Mouse (Mus musculus) G1E-ER4 (cell line): ENCODE measurements around the gene Ccdc69. TPM values are rescaled to one million over a fixed set of nuclear protein-coding genes. Genes with fewer than 3 reads are reported as not detected.

Experiments
- GATA1 ChIP-seq: IDR thresholded peaks from one replicate; pipeline ENCODE4 v1.8.0; 2012; ENCODE audit warnings: low read length, inconsistent platforms
- polyA plus RNA-seq: library from polyadenylated mRNA; stranded (reverse); fragments of >175 nt; gene quantifications from 2 replicates; pipeline ENCODE4 v1.2.3, GENCODE M21; 2012

Gene Ccdc69
- polyA plus RNA-seq, 1 experiment, result not detected

GRCm38 (mm10) chr11:55071344-55071743 is 6.6 kb downstream of the Ccdc69 start:
- TF ChIP-seq GATA1, result no peak

DNA sequence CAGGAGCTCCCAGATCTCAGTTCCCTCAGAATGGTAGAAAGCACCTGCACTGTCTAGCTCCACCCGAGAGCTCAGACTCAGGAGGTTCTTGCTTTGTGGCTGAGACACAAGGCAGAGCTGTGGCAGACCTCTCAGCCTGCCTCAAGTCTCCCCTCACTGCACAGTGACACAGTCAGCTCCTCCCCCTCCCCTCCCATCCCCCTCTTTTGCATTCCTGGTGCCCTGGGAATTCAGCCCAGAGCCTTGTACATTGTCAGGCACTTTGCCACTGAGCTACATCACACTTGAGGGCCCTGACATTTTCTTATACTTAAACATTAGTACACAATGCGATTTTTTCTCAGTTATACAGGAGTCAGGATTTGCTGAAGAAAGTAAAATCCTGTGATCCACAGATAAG is 8.9 kb downstream of the Ccdc69 start:
- no peak for TF ChIP-seq GATA1

DNA sequence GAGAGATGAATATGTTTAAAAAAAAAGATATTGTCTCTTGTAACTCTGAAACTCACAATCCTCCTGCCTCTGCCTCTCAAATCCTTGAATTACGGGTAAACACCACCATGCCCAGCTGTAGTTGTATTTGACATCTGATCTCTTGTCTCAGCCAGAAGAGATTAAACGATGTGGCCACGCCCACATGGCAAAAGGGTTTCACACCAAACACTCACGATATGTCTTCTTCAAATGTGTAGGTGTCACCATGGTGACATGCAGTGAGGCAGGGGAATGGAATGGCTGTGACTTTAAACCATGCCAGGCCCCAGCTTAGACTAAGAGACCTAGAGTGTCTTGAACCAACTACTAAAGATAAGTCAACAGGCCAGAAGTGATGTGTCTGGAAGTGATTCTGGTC is 11.0 kb downstream of the Ccdc69 start:
- no peak for TF ChIP-seq GATA1

- TF ChIP-seq GATA1, result no peak
Measured at GRCm38 (mm10) chr11:55062856-55063255, 15.1 kb downstream of the Ccdc69 start.

- TF ChIP-seq GATA1, result no peak
Measured at GRCm38 (mm10) chr11:55060802-55061201, 17.1 kb downstream of the Ccdc69 start.

GRCm38 (mm10) chr11:55057511-55057910 is 20.4 kb downstream of the Ccdc69 start:
- TF ChIP-seq GATA1, result no peak

DNA sequence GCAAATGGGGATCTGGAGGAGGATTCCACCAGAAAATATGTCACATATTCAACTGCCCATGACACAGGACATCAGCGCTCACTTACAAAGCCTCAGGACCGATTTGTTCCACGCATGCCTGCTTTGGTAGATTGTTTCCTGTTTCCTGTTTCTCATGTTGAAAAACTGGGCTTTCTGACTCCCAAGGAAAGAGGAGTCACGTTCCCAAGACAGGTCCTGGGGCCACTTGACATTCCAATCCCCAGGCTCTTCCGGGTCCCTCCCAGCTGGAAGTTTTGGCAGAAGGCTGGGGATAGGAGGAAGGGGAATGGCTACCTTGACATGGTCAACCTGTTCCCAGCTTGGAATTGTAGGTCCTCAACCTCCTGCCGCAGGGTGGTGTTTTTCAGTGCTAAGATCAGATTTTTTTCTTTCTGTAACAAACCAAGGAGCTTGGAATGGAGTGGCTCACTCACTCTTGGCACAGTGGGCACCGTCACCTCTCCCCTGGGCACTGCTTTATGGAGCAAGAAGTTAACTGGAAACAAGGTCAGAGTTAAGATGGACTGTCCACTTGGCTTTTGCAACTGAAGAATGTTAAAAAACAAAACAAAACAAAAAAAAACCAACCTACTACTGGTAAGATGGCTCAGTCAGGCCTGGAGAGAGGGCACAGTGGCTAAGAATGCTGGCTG is 27.0 kb downstream of the Ccdc69 start:
- no peak for TF ChIP-seq GATA1

DNA sequence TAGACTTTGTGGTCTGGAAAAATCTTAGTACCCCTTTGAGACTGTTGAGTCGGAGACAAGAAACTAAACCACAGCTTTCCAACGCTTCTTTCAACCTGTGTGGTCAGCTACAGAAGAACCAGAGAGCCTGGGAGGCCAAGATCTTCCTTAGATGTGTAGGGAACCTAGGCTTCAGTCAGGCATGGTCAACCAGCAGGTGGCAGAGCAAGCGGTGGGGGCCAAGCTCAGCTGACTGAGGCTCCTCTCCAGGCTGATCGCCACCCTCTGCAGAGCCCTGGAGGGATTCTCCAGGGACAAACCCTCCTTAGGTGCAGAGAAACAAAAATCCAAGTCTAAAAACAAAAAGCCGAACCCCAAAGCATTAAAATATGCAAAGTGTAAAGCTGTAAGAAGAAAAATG is 31.3 kb downstream of the Ccdc69 start:
- no peak for TF ChIP-seq GATA1

DNA sequence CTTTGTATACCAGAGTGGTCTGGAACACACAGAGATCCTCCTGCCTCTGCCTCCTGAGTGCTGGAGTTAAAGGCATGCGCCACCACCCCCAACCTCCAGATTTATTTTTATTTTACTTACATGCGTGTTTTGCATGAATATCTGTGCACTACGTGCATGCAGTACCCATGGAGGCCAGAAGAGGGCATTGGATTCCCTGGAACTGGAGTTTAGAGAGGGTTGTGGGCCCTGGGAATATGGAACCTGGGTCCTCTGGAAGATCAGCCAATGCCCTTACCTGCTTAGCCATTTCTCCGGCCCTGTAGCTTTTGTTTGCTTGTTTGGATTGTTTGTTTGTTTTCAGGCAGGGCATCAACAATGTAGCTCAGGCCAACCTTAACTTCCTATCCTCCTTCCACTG is 36.6 kb downstream of the Ccdc69 start:
- no peak for TF ChIP-seq GATA1

DNA sequence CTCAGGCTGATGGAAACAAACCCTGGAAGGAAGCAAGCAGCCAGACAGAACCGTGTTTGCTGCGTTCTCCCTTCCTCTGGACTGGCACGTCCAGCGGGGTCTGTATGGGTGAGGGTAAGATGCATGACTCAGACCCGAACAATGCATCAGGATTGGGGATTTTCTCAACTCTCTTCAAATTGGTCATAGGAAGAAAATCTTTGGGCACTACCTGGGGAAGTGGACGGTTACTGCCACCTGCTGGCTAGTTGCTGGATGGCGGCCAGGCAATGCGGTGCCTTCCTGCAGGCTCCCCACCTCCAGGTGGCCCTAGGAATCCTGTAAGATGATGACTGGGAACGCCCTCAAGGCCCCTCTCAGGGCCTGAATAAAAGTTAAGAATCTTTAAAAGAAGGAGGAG is 38.3 kb downstream of the Ccdc69 start:
- TF ChIP-seq GATA1, result no peak

DNA sequence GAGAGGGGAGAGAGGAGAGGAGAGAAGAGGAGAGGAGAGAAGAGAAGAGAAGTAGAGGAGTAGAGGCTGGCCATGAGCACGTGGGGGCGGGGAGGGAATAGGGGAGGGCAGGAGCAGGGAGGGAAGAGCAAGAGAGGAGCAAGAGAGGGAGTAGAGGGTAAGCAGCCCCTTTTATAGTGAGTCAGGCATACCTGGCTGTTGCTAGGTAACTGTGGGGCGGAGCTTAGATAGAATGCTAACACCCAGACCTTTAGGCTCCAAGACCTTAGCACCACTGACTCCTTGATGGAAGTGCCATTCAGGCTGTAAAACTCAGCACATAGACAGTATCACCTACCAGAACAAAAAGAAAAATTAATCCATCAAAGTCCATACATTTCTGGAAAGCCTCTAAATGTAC is 41.3 kb downstream of the Ccdc69 start:
- no peak for TF ChIP-seq GATA1

DNA sequence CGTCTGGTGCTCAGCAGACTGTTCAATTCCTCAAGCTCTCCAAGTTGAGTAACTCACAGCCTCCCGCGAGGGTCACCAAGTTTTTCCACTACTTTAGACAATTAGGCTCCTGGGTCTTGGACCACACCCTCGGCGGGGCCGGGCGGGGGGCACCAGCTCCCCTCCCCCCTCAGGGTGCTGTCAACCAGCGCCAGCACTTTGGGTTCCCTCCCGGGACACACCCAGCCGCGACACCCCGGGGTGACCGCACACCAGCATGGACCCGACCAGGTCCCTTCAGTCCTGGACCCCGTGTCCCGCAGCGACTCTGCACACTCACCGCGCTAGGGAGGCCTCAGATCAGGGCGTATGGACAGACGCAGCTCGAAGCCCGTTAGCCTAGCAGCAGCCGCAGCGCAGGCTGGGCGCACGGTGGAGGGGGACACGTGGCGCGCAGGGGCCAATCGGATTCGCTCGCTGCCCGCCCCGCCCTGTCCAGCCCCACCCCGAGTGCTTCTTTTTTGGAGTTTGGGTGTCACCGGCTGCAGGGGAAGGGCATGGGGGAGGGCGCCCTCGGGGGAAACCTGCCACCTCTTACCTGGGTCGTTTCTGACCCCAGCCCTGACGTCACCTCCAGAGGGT is 44.8 kb downstream of the Ccdc69 start, which contains the start of gene Anxa6:
Gene Anxa6, minus strand, starts transcription at position 406 of the 621 bp plus-strand sequence.
- TF ChIP-seq GATA1, result no peak

GRCm38 (mm10) chr11:55032286-55032685 is 45.6 kb downstream of the Ccdc69 start:
- no peak for TF ChIP-seq GATA1

GRCm38 (mm10) chr11:55031991-55032280 is 46.0 kb downstream of the Ccdc69 start:
- no peak for TF ChIP-seq GATA1

- no peak for TF ChIP-seq GATA1
Measured at GRCm38 (mm10) chr11:55031211-55031990, 46.5 kb downstream of the Ccdc69 start.

- no peak for TF ChIP-seq GATA1
Measured at GRCm38 (mm10) chr11:55028509-55028908, 49.4 kb downstream of the Ccdc69 start.
